ENCODE assay signal across 17 mouse cellular contexts in genomic region chr3:130440689-130441088, GRCm38 (mm10).
DNase-seq lines count a peak whose midpoint lies in the region; ATAC-seq and TF ChIP-seq lines count a peak whose summit lies in the region.
"Had no signal": no experiment of that assay in that cellular context is flagged by ENCODE, and none has a peak within 500 bp of the region (broad histone marks: within the 10 kb centered on the region; RNA-seq: fewer than 3 reads in every experiment).

No protein-coding gene starts in this region.

- DNase-seq in embryo, embryonic 10 days (ENCODE audit: low spot score) = peak; percentile 23
- DNase-seq in embryo, embryonic 9.5 days (ENCODE audit: extremely low spot score) = no peak
- peak; percentile 12 for DNase-seq in kidney, postnatal 0 days (ENCODE audit: low spot score)
- peak; percentile 3 for DNase-seq in R1 (ENCODE audit: low read depth, low spot score)
- DNase-seq in forelimb bud, embryonic 11.5 days (ENCODE audit: low read depth, low spot score) = peak; percentile 58
- DNase-seq in gastrocnemius, postnatal 25 days = no peak
- DNase-seq in gastrocnemius, postnatal 4 days (ENCODE audit: low spot score in 2 of 2) = no peak
- DNase-seq: cerebellum, postnatal 25 days; right cerebral cortex, adult 18-20 months had no signal

- H3K9me3 ChIP-seq in kidney, postnatal 0 days (replicated peaks; ENCODE audit: low read length) = no peaks in the 10 kb centered on the region
- no peaks in the 10 kb centered on the region for H3K9me3 ChIP-seq in kidney, embryonic 14.5 days (ENCODE audit: control insufficient read depth, low read length)
- H3K9me3 ChIP-seq: forebrain, embryonic 13.5 days; hindbrain, embryonic 13.5 days; liver, embryonic 12.5 days; lung, embryonic 15.5 days had no signal

- H3K27me3 ChIP-seq in kidney, postnatal 0 days (ENCODE audit: insufficient read depth, low read length) = no peaks in the 10 kb centered on the region
- H3K27me3 ChIP-seq in kidney, embryonic 14.5 days (ENCODE audit: control insufficient read depth, insufficient read depth, low read length) = no peaks in the 10 kb centered on the region
- H3K27me3 ChIP-seq: CH12.LX; forebrain, embryonic 13.5 days; hindbrain, embryonic 13.5 days; liver, embryonic 12.5 days; lung, embryonic 15.5 days had no signal

- H3K36me3 ChIP-seq in kidney, postnatal 0 days (ENCODE audit: insufficient read depth, low read length) = no peaks in the 10 kb centered on the region
- H3K36me3 ChIP-seq in kidney, embryonic 14.5 days (ENCODE audit: control insufficient read depth, insufficient read depth, low read length) = no peaks in the 10 kb centered on the region
- H3K36me3 ChIP-seq: hindbrain, embryonic 13.5 days; liver, embryonic 12.5 days; lung, embryonic 15.5 days had no signal

- no peak overlapping the region for H3K4me3 ChIP-seq in kidney, postnatal 0 days (replicated peaks; ENCODE audit: low read depth, low read length)
- H3K4me3 ChIP-seq in kidney, embryonic 14.5 days (ENCODE audit: low read length) = no peak overlapping the region
- H3K4me3 ChIP-seq: forebrain, embryonic 13.5 days; hindbrain, embryonic 13.5 days; liver, embryonic 12.5 days; lung, embryonic 15.5 days had no signal

- H3K4me1 ChIP-seq in kidney, postnatal 0 days (replicated peaks; ENCODE audit: insufficient read depth, low read length) = no peaks in the 10 kb centered on the region
- H3K4me1 ChIP-seq in kidney, embryonic 14.5 days (ENCODE audit: control insufficient read depth, insufficient read depth, low read length) = no peaks in the 10 kb centered on the region
- H3K4me1 ChIP-seq: hindbrain, embryonic 13.5 days; liver, embryonic 12.5 days; lung, embryonic 15.5 days had no signal

- no peak overlapping the region for H3K4me2 ChIP-seq in kidney, postnatal 0 days (ENCODE audit: low read length)
- H3K4me2 ChIP-seq in kidney, embryonic 14.5 days (replicated peaks; ENCODE audit: low read depth, low read length) = no peak overlapping the region
- H3K4me2 ChIP-seq: forebrain, embryonic 13.5 days; hindbrain, embryonic 13.5 days; liver, embryonic 12.5 days; lung, embryonic 15.5 days had no signal

- no peak overlapping the region for H3K9ac ChIP-seq in kidney, postnatal 0 days (ENCODE audit: low read depth, low read length)
- H3K9ac ChIP-seq in kidney, embryonic 14.5 days (ENCODE audit: low read depth, low read length) = no peak overlapping the region
- H3K9ac ChIP-seq: forebrain, embryonic 13.5 days; hindbrain, embryonic 13.5 days; liver, embryonic 12.5 days; lung, embryonic 15.5 days had no signal

- no peak for ATAC-seq in kidney, postnatal 0 days (replicated peaks; ENCODE audit: low FRiP score, low read depth)
- no peak for ATAC-seq in kidney, embryonic 14.5 days (ENCODE audit: low FRiP score, low TSS enrichment)
- ATAC-seq: activated CD4-positive, CD25-positive, alpha-beta regulatory T cell, adult 4 months; forebrain, embryonic 13.5 days; liver, embryonic 12.5 days; midbrain, embryonic 16.5 days had no signal

- TF ChIP-seq CTCF in kidney, postnatal 0 days (IDR thresholded peaks at IDR 0.05; ENCODE audit: low read depth) = no peak

- WGBS in kidney, postnatal 0 days = 43% methylated on average over 12 of the region's 12 CpGs
- 46% methylated on average over 12 of the region's 12 CpGs for WGBS in kidney, embryonic 14.5 days

- H3K27ac ChIP-seq in kidney, postnatal 0 days = no peak overlapping the region
- H3K27ac ChIP-seq in kidney, embryonic 14.5 days (ENCODE audit: low read depth, low read length) = no peak overlapping the region
- H3K27ac ChIP-seq: forebrain, embryonic 13.5 days; hindbrain, embryonic 13.5 days; liver, embryonic 12.5 days; lung, embryonic 15.5 days had no signal

Comparison
In these comparisons a context has a peak if more than half of its experiments do, and no peak if none do; other contexts are left out.
1. DNase-seq: peak in embryo, embryonic 10 days (single experiment), kidney, postnatal 0 days (single experiment), R1 (single experiment) and forelimb bud, embryonic 11.5 days (single experiment); none in embryo, embryonic 9.5 days (single experiment), gastrocnemius, postnatal 25 days (single experiment) and gastrocnemius, postnatal 4 days (0 of 2).